Mouse (Mus musculus) olfactory bulb, adult 2 months (tissue): ENCODE measurements around the gene Zfp786. TPM values are rescaled to one million over a fixed set of nuclear protein-coding genes. Genes with fewer than 3 reads are reported as not detected.

ENCODE experiments used
- H3K27ac ChIP-seq: fragments of 200-500 bp; 2 replicates; pipeline ENCODE4 v1.5.1; 2012; ENCODE audit warnings: low read depth, low read length; ENCODE audit not compliant: insufficient read depth
- H3K4me1 ChIP-seq: fragments of 200-500 bp; 2 replicates; pipeline ENCODE4 v1.6.1; 2012; ENCODE audit warnings: low read length; ENCODE audit not compliant: control insufficient read depth, insufficient read depth
- H3K4me3 ChIP-seq: fragments of 200-500 bp; 2 replicates; pipeline ENCODE4 v1.5.1; 2012; ENCODE audit warnings: mild to moderate bottlenecking, low read depth, low read length, moderate library complexity; ENCODE audit not compliant: insufficient read depth
- CTCF ChIP-seq: fragments of 200-500 bp; IDR thresholded peaks from 2 replicates; pipeline ENCODE4 v1.5.1; 2012; ENCODE audit warnings: low read depth, mild to moderate bottlenecking, low read length, moderate library complexity; ENCODE audit not compliant: insufficient read depth
- POLR2A ChIP-seq: fragments of 200-500 bp; IDR thresholded peaks from 2 replicates; pipeline ENCODE4 v1.6.1; 2012; ENCODE audit warnings: mild to moderate bottlenecking, low read depth, low read length, moderate library complexity; ENCODE audit not compliant: insufficient read depth
- WGBS: fragments of 180-500 bp; shearing (Covaris S2); methylation state at CpG from one replicate; pipeline ENCODE4 v1.1.7; 2018; 5-methylcytosine and 5-hydroxymethylcytosine counted together
- polyA plus RNA-seq: library from polyadenylated mRNA; stranded (reverse); fragments of >200 nt; gene quantifications from 2 replicates; pipeline ENCODE4 v1.2.4, GENCODE M21; 2012; ENCODE audit warnings: low replicate concordance; ENCODE audit not compliant: missing spikeins, insufficient read depth, insufficient read length

The Zfp786 gene
- polyA plus RNA-seq, 1 experiment = not detected

DNA sequence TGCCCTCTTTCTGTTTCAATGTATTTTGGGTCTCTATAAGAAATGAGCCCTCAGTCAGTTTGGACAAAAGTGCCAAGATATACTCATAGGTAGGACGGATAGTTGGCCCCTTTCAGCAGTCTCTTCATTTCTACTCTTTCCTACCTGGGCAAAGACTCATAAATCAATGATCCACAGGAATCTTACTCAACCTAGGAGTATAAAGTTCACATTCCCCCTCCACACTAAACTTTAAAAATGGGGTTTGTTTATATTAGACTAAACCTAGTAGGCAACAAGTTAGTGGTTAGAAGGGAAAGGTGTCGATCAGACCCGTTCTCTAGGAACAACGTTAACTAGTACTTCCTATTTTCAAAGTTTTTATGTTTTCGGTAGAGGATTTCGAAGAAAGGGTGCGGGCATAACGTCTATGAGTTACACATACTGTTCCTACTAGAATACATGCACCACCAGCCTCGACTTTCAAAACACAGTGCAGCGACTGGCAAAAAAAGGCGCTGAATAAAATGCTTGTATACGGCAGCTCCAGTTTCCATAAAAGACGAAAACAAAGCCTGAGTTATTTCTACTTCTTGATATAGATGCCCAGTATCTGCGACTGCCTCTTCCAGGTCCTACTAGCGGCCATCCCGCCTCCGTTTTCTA is 18.3 kb downstream of the Zfp786 start:
- Histone ChIP-seq H3K4me1 (no peaks in the 10 kb centered on the region), H3K27ac (0 out of 2 replicates have a peak overlapping the region, but pooled peaks have one; percentile 5), H3K4me3 (peak overlapping the region; percentile 73)
- 1% methylated on average over 17 of the region's 17 CpGs for WGBS
- no peak for TF ChIP-seq POLR2A
- no peak for TF ChIP-seq CTCF

DNA sequence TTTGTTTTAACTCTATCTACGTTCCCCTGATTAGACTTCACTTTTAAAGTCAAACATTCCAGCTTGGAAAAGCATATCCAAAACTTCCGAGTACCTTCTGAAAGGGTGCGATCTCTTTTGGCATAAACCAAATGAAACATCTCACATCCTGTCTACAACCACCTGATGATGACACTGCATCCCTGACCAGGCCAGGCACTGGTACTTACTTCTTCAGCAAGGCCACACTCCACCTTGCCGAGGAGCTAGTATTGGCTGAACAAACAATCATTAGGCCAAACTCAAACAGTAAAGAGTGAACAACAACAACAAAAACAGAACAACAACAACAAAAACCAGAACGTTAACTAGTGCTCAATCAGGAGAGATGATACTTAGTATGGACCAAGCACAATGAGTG is 19.3 kb downstream of the Zfp786 start:
- Histone ChIP-seq H3K4me3 (no peak overlapping the region), H3K27ac (no peak overlapping the region), H3K4me1 (no peaks in the 10 kb centered on the region)
- no peak for TF ChIP-seq POLR2A
- 42% methylated on average over 5 of the region's 5 CpGs for WGBS

DNA sequence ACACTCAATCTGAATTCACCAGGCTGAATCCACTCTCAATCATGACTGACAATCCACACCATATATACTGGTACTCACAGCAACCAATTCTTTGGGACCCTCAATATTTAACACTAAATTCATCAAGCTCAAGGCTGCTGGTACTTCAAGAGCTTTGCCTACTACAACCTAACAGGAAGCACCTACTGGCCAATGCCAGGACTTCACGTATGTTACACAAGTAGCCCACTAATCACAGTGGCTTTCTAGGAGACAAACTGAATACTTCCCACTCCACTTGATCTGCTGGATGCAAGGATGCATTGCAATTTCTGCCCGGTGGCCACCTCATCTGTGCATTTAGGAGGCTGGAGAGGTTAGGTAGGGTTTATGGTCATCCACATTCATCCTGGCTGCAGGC is 20.5 kb downstream of the Zfp786 start:
- TF ChIP-seq POLR2A (no peak), CTCF (no peak)
- Histone ChIP-seq H3K4me3 (no peak overlapping the region), H3K4me1 (no peaks in the 10 kb centered on the region), H3K27ac (no peak overlapping the region)
- 68% methylated on average over 2 of the region's 2 CpGs for WGBS

DNA sequence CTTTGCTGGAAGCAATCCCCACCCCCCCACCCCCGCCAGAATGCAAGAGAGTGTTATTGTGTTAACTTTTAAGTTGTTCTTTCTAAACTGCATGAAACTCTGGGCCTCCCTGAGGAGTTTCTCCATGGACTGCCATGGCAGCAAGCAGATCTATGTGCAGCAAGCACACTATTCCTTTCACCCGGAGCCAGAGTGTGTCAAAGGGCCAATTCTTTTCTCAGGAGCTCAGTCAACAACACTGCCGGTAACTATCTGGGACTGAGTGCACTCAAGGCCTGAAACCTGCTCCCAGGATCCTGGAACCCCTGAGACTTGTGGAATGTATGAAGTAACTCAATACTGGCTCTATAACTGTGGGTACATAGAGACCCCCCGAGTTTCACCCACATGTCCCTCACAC is 21.6 kb downstream of the Zfp786 start:
- H3K4me3 ChIP-seq = no peak overlapping the region
- 22% methylated on average over 4 of the region's 4 CpGs for WGBS
- no peak overlapping the region for H3K27ac ChIP-seq
- TF ChIP-seq POLR2A (no peak), CTCF (no peak)
- H3K4me1 ChIP-seq = no peaks in the 10 kb centered on the region

DNA sequence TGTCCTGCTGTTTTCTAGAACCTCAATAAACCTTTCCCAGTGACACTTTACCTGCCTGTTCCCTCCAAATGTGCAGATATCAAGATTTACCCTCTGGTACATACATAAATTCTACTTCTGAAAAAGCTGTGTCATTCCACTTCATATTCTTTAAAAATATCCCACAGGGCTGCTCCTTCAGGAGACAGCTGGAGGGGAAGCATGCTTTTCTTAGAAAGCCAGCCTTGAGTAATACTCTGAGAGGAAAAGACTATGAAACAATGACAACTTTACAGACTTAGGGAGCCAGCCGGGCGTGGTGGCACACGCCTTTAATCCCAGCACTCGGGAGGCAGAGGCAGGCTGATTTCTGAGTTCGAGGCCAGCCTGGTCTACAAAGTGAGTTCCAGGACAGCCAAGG is 22.1 kb downstream of the Zfp786 start:
- Histone ChIP-seq H3K4me3 (no peak overlapping the region), H3K27ac (no peak overlapping the region; the same call in 1 of the 2 replicates), H3K4me1 (no peaks in the 10 kb centered on the region)
- WGBS = 72% methylated on average over 5 of the region's 5 CpGs
- TF ChIP-seq CTCF (no peak), POLR2A (no peak)

DNA sequence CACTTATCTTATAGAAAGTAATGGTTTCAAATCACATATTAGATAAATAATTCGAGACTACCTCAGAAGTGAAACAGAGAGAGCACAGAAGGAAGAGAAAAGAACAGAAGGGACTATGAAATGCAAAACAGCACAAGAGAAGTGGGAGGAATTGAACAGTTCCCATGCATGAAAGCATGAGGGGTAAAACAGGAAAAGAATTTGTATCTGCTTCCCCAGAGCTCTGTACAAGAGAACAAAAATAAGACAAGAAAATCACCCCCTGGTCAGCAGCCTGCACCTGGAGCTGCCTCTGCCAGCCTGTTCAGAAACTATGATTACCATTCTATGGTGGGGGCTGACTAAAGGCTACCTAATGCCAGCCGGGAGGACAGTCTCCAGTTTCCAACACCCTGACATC is 23.2 kb downstream of the Zfp786 start:
- Histone ChIP-seq H3K27ac (no peak overlapping the region), H3K4me3 (no peak overlapping the region), H3K4me1 (no peaks in the 10 kb centered on the region)
- TF ChIP-seq CTCF (no peak), POLR2A (no peak)
- 57% methylated on average over 2 of the region's 2 CpGs for WGBS

DNA sequence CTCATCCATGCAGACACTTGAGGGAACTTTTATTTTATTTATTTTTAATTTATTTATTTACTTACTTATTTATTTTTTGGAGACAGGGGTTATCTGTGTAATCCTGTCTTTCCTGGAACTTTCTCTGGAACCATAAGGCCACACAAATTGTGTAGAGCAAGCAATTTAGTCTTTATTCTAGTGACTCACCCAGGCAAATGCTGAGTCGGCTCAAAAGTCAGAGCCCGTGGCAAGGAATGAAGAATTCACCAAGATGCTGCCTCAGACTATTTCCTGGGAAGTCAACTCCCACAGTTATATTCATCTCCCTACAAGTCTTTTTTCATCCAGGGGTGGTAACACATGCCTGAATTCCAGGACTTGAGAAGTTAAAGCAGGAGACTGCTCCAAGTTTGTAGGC is 25.1 kb downstream of the Zfp786 start:
- Histone ChIP-seq H3K27ac (no peak overlapping the region), H3K4me1 (no peaks in the 10 kb centered on the region), H3K4me3 (no peak overlapping the region)
- TF ChIP-seq POLR2A = no peak
- no peak for TF ChIP-seq CTCF
- 49% methylated on average over 2 of the region's 2 CpGs for WGBS

DNA sequence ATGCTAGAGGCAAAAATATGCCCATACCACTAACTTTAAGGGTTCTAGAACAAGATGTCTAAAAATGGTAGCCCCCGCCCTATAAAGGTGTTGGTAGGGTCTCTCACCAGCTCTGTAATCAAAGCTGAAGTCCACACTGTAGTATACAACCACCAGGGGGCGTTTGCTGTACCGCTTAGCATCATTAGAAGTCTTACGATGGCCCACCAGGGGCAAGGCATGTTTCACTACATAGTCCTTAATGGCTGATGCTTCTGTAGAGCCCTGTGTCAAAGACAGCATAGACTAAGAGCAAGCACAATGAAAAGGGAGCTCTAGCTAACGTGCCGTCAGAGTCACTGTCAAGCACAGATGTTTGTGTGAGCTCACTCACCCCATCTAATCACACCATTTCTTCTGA is 31.6 kb downstream of the Zfp786 start:
- WGBS = 27% methylated on average over 6 of the region's 6 CpGs
- no peak for TF ChIP-seq CTCF
- TF ChIP-seq POLR2A = no peak
- H3K4me3 ChIP-seq = no peak overlapping the region
- H3K4me1 ChIP-seq = no peaks in the 10 kb centered on the region
- H3K27ac ChIP-seq = no peak overlapping the region

DNA sequence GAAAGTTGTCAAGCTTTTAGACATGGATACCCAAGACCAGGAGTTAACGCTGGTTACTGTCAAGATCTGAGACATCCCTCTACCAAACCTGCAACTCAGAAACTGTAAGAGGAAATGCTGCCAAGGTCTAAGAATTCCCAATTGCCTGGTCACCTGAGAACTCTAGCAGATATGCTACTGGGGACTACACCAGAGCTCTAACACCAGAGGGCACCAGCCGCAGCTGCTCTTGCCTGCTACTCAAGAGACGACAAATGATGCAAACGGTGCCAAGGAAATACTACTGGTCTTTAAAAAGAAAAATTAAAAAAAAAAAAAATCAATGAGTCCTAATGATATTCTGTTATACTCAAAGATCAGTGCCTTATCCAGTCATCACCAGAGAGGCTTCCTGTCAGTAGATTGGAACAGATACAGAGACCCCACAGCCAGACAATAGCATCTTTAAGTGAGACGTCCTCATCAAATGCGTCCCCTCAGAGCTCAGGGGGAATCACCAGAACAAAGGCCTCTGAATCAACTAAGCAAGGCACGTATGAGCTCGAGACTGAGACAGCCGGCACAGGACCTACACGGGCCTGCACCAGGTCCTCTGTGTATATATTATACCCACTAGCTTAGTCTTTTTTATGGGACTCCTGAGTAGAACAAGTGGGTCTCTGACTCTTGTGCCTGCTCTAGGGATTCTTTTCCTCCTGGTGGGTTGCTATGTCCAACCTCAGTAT is 36.4 kb downstream of the Zfp786 start:
- 36% methylated on average over 10 of the region's 10 CpGs for WGBS
- TF ChIP-seq CTCF = no peak
- TF ChIP-seq POLR2A = no peak
- Histone ChIP-seq H3K4me3 (no peak overlapping the region), H3K27ac (no peak overlapping the region), H3K4me1 (no peaks in the 10 kb centered on the region)
